In genomic region chr4:123286790-123287189, GRCm38 (mm10) we compare ENCODE assay signal across 25 mouse cellular contexts. TPM values are rescaled to one million over a fixed set of nuclear protein-coding genes. Genes with fewer than 3 reads are reported as not detected.
A peak's percentile ranks its signal among the peaks of the same experiment; 100 is the strongest.
DNase-seq lines count a peak whose midpoint lies in the region; ATAC-seq and TF ChIP-seq lines count a peak whose summit lies in the region.
"Had no signal": no experiment of that assay in that cellular context is flagged by ENCODE, and none has a peak within 500 bp of the region (broad histone marks: within the 10 kb centered on the region; RNA-seq: fewer than 3 reads in every experiment).

No protein-coding gene starts in this region.

- H3K36me3 ChIP-seq in liver, embryonic 13.5 days: peaks cover 82% of the 10 kb centered on the region

- peaks cover 63% of the 10 kb centered on the region for H3K4me1 ChIP-seq in liver, embryonic 13.5 days (replicated peaks)

- H3K4me3 ChIP-seq in gastrocnemius, adult 2 months: peak overlapping the region; percentile 79
- H3K4me3 ChIP-seq in liver, embryonic 13.5 days (replicated peaks): peak overlapping the region; percentile 94
- H3K4me3 ChIP-seq: embryonic facial prominence, embryonic 13.5 days; forebrain, embryonic 15.5 days; midbrain, embryonic 15.5 days had no signal

- intact Hi-C loops in gastrocnemius, adult 2 months (cut with DNase I): no loop called here

- WGBS in liver, embryonic 13.5 days (ENCODE audit: insufficient replicate concordance): 15% methylated on average over 2 of the region's 2 CpGs

- H3K4me2 ChIP-seq in liver, embryonic 13.5 days: peak overlapping the region; percentile 81
- H3K4me2 ChIP-seq: embryonic facial prominence, embryonic 13.5 days; forebrain, embryonic 15.5 days; hindbrain, embryonic 14.5 days; midbrain, embryonic 15.5 days had no signal

- peak overlapping the region; percentile 95 for H3K27ac ChIP-seq in gastrocnemius, adult 2 months
- H3K27ac ChIP-seq in liver, embryonic 13.5 days: peak overlapping the region; percentile 96
- H3K27ac ChIP-seq: embryonic facial prominence, embryonic 13.5 days; forebrain, embryonic 15.5 days; hindbrain, embryonic 14.5 days; kidney, postnatal 0 days; macrophage; midbrain, embryonic 15.5 days had no signal

- no peak for DNase-seq in gastrocnemius, adult 2 months
- DNase-seq in gastrocnemius, postnatal 4 days (ENCODE audit: low spot score in 2 of 2): no peak
- DNase-seq in spleen, adult 12 weeks (ENCODE audit: low spot score): peak; percentile 64
- DNase-seq in spleen, adult 18-20 months: no peak
- peak; percentile 85 for DNase-seq in liver, embryonic 13.5 days
- peak; percentile 44 to 70 for DNase-seq in spleen, postnatal 36 days (ENCODE audit: low spot score in 2 of 2)
- no peak for DNase-seq in layer of hippocampus, adult 9-10 months (ENCODE audit: low spot score)
- no peak for DNase-seq in yolk sac, embryonic 10.5 days (ENCODE audit: low spot score)
- DNase-seq: cerebellum, adult 11-12 months; heart, adult 2 months; layer of hippocampus, adult 9-11 months; lung, adult 18-20 months; right cerebral cortex, postnatal 25 days had no signal

- no peaks in the 10 kb centered on the region for H3K9me3 ChIP-seq in liver, embryonic 13.5 days (replicated peaks)
- H3K9me3 ChIP-seq: embryonic facial prominence, embryonic 13.5 days; forebrain, embryonic 15.5 days; midbrain, embryonic 15.5 days had no signal

- H3K9ac ChIP-seq in liver, embryonic 13.5 days: peak overlapping the region; percentile 93
- H3K9ac ChIP-seq: embryonic facial prominence, embryonic 13.5 days; forebrain, embryonic 15.5 days; hindbrain, embryonic 14.5 days; midbrain, embryonic 15.5 days had no signal

- H3K27me3 ChIP-seq in liver, embryonic 13.5 days: no peaks in the 10 kb centered on the region
- H3K27me3 ChIP-seq: embryonic facial prominence, embryonic 13.5 days; forebrain, embryonic 15.5 days; midbrain, embryonic 15.5 days had no signal

- TF ChIP-seq CTCF in gastrocnemius, adult 2 months (IDR thresholded peaks at IDR 0.05): no peak

- ATAC-seq in liver, embryonic 13.5 days (ENCODE audit: low read depth): peak; percentile 82
- ATAC-seq: forebrain, embryonic 15.5 days; intestine, embryonic 16.5 days; midbrain, embryonic 15.5 days had no signal

RNA-seq across cellular contexts. Expression of gene Pabpc4, which starts 24.6 kb away (rescaled TPM):
- total RNA-seq in gastrocnemius, adult 2 months (2021): 100 to 1,000 TPM; 325 to 341 TPM
- total RNA-seq in gastrocnemius, postnatal 4 days (2021): 100 to 1,000 TPM; 209 to 262 TPM
- polyA plus RNA-seq in liver, embryonic 13.5 days (2015; fragmentation: Nextera tagmentation; extraction: Ambion mirVana): 93.5 and 100 TPM in 2 replicates

RNA-seq across cellular contexts. Expression of gene Oxct2a, which starts 36.6 kb away (rescaled TPM):
- total RNA-seq in gastrocnemius, adult 2 months (2021): under 1 TPM in 1 of 2 experiments, not detected in 1; 0.33 TPM
- total RNA-seq in gastrocnemius, postnatal 4 days (2021): not detected
- polyA plus RNA-seq in liver, embryonic 13.5 days (2015; fragmentation: Nextera tagmentation; extraction: Ambion mirVana): 0.06 TPM in 1 of 2 replicates, not detected in the other
- total RNA-seq: adrenal gland, postnatal 4 days; common myeloid progenitor, adult 5-6 weeks; heart, adult 2 months; left cerebral cortex, postnatal 25 days had no signal
- polyA plus RNA-seq: embryonic facial prominence, embryonic 13.5 days; forebrain, embryonic 15.5 days; intestine, embryonic 16.5 days; kidney, postnatal 0 days; macrophage; neural tube, embryonic 11.5 days; stomach, embryonic 14.5 days had no signal

RNA-seq across cellular contexts. Expression of gene Heyl, which starts 53.4 kb away (rescaled TPM):
- 1 to 10 TPM; 5.1 to 6.4 TPM for total RNA-seq in gastrocnemius, adult 2 months (2021)
- 10 to 100 TPM; 25.9 to 30.8 TPM for total RNA-seq in gastrocnemius, postnatal 4 days (2021)
- polyA plus RNA-seq in liver, embryonic 13.5 days (2015; fragmentation: Nextera tagmentation; extraction: Ambion mirVana): 0.80 and 0.99 TPM in 2 replicates
- total RNA-seq: common myeloid progenitor, adult 5-6 weeks had no signal
- polyA plus RNA-seq: macrophage had no signal

RNA-seq across cellular contexts. Expression of gene Bmp8a, which starts 56.3 kb away (rescaled TPM):
- 1 to 10 TPM in 1 of 2 experiments, under 1 TPM in 1; 0.98 to 2.6 TPM for total RNA-seq in gastrocnemius, adult 2 months (2021)
- total RNA-seq in gastrocnemius, postnatal 4 days (2021): not detected
- 0.16 and 0.38 TPM in 2 replicates for polyA plus RNA-seq in liver, embryonic 13.5 days (2015; fragmentation: Nextera tagmentation; extraction: Ambion mirVana)
- total RNA-seq: adrenal gland, postnatal 4 days; common myeloid progenitor, adult 5-6 weeks; heart, adult 2 months had no signal
- polyA plus RNA-seq: heart, adult 2 months; macrophage; midbrain, embryonic 15.5 days; stomach, embryonic 14.5 days had no signal

Comparison
In these comparisons a context has a peak if more than half of its experiments do, and no peak if none do; other contexts are left out.
1. DNase-seq: peak in spleen, adult 12 weeks (single experiment), liver, embryonic 13.5 days (single experiment) and spleen, postnatal 36 days (2 of 2); none in gastrocnemius, adult 2 months (single experiment), gastrocnemius, postnatal 4 days (0 of 2), spleen, adult 18-20 months (0 of 2), layer of hippocampus, adult 9-10 months (single experiment) and yolk sac, embryonic 10.5 days (single experiment).